Comparison of ENCODE assay signal across 8 mouse cellular contexts in the genomic region with DNA sequence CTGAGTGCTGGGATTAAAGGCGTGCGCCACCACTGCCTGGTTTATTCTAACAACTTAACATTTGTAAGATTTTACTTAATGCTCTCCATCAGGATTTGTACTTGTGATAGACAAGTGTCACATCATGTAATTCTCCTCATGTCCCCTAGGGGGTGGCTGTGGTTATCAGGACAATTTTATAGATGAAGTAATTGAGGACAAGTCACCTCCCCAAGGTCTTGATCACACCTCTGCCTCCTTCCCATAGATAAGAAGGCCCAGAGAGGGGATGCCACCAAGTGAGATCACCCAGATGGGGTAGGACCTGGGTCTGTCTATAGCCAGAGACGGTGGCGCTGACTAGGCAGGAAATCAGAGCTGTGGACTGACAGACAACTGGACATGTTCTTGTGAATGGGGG. TPM values are rescaled to one million over a fixed set of nuclear protein-coding genes. Genes with fewer than 3 reads are reported as not detected.
DNase-seq lines count a peak whose midpoint lies in the region; ATAC-seq and TF ChIP-seq lines count a peak whose summit lies in the region.

No protein-coding gene starts in this region.

- H3K4me3 ChIP-seq in forebrain, embryonic 14.5 days (ENCODE audit: low read depth, low read length) = no peak overlapping the region
- H3K4me3 ChIP-seq in forebrain, embryonic 13.5 days = no peak overlapping the region
- no peak overlapping the region for H3K4me3 ChIP-seq in lung, embryonic 14.5 days (ENCODE audit: low read depth, low read length)
- no peak overlapping the region for H3K4me3 ChIP-seq in lung, adult 2 months (replicated peaks; ENCODE audit: extremely low read depth, low read depth, low read length)

- H3K9ac ChIP-seq in forebrain, embryonic 14.5 days (ENCODE audit: low read length) = no peak overlapping the region
- H3K9ac ChIP-seq in forebrain, embryonic 13.5 days = no peak overlapping the region
- H3K9ac ChIP-seq in lung, embryonic 14.5 days = no peak overlapping the region

- DNase-seq in forebrain, embryonic 14.5 days (ENCODE audit: low spot score) = peak; percentile 32
- peak; percentile 32 for DNase-seq in lung, embryonic 14.5 days
- DNase-seq in lung, adult 2 months = no peak
- DNase-seq in brain, embryonic 14.5 days (ENCODE audit: low read depth) = no peak
- DNase-seq in adrenal gland, postnatal 4 days (ENCODE audit: low spot score in 2 of 2) = no peak
- no peak for DNase-seq in adrenal gland, adult 2 months

- 91% methylated on average over 4 of the region's 4 CpGs for WGBS in forebrain, embryonic 14.5 days
- WGBS in forebrain, embryonic 13.5 days = 88% methylated on average over 4 of the region's 4 CpGs
- WGBS in lung, embryonic 14.5 days = 64% methylated on average over 4 of the region's 4 CpGs
- 67% methylated on average over 4 of the region's 4 CpGs for WGBS in lung, adult 2 months

- H3K4me2 ChIP-seq in forebrain, embryonic 14.5 days (ENCODE audit: low read length) = no peak overlapping the region
- H3K4me2 ChIP-seq in forebrain, embryonic 13.5 days = no peak overlapping the region
- H3K4me2 ChIP-seq in lung, embryonic 14.5 days = no peak overlapping the region

- peak; percentile 59 for TF ChIP-seq CTCF in lung, embryonic 14.5 days (IDR thresholded peaks at IDR 0.05; ENCODE audit: low read depth)
- no peak for TF ChIP-seq CTCF in lung, adult 2 months (IDR thresholded peaks at IDR 0.05; ENCODE audit: insufficient read depth, low read length)
- TF ChIP-seq CTCF in brain, embryonic 14.5 days (IDR thresholded peaks at IDR 0.05; ENCODE audit: borderline replicate concordance, extremely low read depth, insufficient read depth, insufficient read length) = peak; percentile 17; the same call in 1 of the 2 replicates

- no peak for TF ChIP-seq POLR2A in lung, adult 2 months (IDR thresholded peaks at IDR 0.05; ENCODE audit: borderline replicate concordance, extremely low read depth, low read depth, low read length)
- no peak for TF ChIP-seq POLR2A in brain, embryonic 14.5 days (IDR thresholded peaks at IDR 0.05; ENCODE audit: borderline replicate concordance, extremely low read depth, insufficient read depth, insufficient read length, poor library complexity, severe bottlenecking)

- H3K4me1 ChIP-seq in forebrain, embryonic 14.5 days (ENCODE audit: control insufficient read depth, insufficient read depth, low read length) = no peaks in the 10 kb centered on the region
- H3K4me1 ChIP-seq in forebrain, embryonic 13.5 days = no peaks in the 10 kb centered on the region
- no peaks in the 10 kb centered on the region for H3K4me1 ChIP-seq in lung, embryonic 14.5 days (ENCODE audit: insufficient read depth)
- H3K4me1 ChIP-seq in lung, adult 2 months (ENCODE audit: control insufficient read depth, insufficient read depth, low read length) = no peaks in the 10 kb centered on the region

- ATAC-seq in forebrain, embryonic 14.5 days = no peak
- no peak for ATAC-seq in forebrain, embryonic 13.5 days
- peak; percentile 41; the same call in 1 of the 2 replicates for ATAC-seq in lung, embryonic 14.5 days (ENCODE audit: insufficient read depth)
- 0 out of 2 replicates have a peak, but pooled peaks have one; percentile 31 for ATAC-seq in neutrophil, adult 5-6 weeks (ENCODE audit: extremely low read depth, insufficient number of reproducible peaks, low FRiP score, poor library complexity, severe bottlenecking)

- H3K27ac ChIP-seq in forebrain, embryonic 14.5 days (ENCODE audit: low read depth, low read length) = no peak overlapping the region
- H3K27ac ChIP-seq in forebrain, embryonic 13.5 days = no peak overlapping the region
- H3K27ac ChIP-seq in lung, embryonic 14.5 days (ENCODE audit: low read depth) = no peak overlapping the region

- H3K36me3 ChIP-seq in forebrain, embryonic 14.5 days (ENCODE audit: control insufficient read depth, insufficient read depth, low read length) = peaks cover 66% of the 10 kb centered on the region
- peaks cover 83% of the 10 kb centered on the region for H3K36me3 ChIP-seq in forebrain, embryonic 13.5 days (ENCODE audit: poor library complexity, severe bottlenecking)
- H3K36me3 ChIP-seq in lung, embryonic 14.5 days (ENCODE audit: insufficient read depth) = no peaks in the 10 kb centered on the region

- no peaks in the 10 kb centered on the region for H3K27me3 ChIP-seq in forebrain, embryonic 14.5 days (replicated peaks; ENCODE audit: control insufficient read depth, insufficient read depth, low read length)
- H3K27me3 ChIP-seq in forebrain, embryonic 13.5 days = no peaks in the 10 kb centered on the region
- no peaks in the 10 kb centered on the region for H3K27me3 ChIP-seq in lung, embryonic 14.5 days (ENCODE audit: insufficient read depth, low read length)

- H3K9me3 ChIP-seq in forebrain, embryonic 14.5 days (replicated peaks; ENCODE audit: control insufficient read depth, low read length) = no peaks in the 10 kb centered on the region
- H3K9me3 ChIP-seq in forebrain, embryonic 13.5 days (replicated peaks) = no peaks in the 10 kb centered on the region
- H3K9me3 ChIP-seq in lung, embryonic 14.5 days (ENCODE audit: low read depth, low read length) = no peaks in the 10 kb centered on the region

RNA-seq across cellular contexts. Expression of a gene that starts 8.8 kb away (rescaled TPM):
- polyA plus RNA-seq in forebrain, embryonic 14.5 days (2014; fragmentation: Nextera tagmentation; extraction: Ambion mirVana) = 29.3 and 38.7 TPM in 2 replicates
- polyA plus RNA-seq in forebrain, embryonic 13.5 days (2015; fragmentation: Nextera tagmentation; extraction: Ambion mirVana) = 35.6 and 39.2 TPM in 2 replicates
- polyA plus RNA-seq in lung, embryonic 14.5 days (2014; fragmentation: Nextera tagmentation; extraction: Ambion mirVana) = 47.5 and 49.2 TPM in 2 replicates
- 49.6 and 56.3 TPM in 2 replicates for polyA plus RNA-seq in lung, adult 2 months (2012; rRNA removed)
- 51.2 and 74.5 TPM in 2 replicates for polyA plus RNA-seq in brain, embryonic 14.5 days (2012; rRNA removed)
- total RNA-seq in neutrophil, adult 5-6 weeks (2017) = 37.2 and 41.9 TPM in 2 replicates
- total RNA-seq in adrenal gland, postnatal 4 days (2021) = 100 to 1,000 TPM in 1 of 2 experiments, 10 to 100 TPM in 1; 96.9 to 112 TPM
- 100 to 1,000 TPM in 1 of 2 experiments, 10 to 100 TPM in 1; 93.7 to 129 TPM for total RNA-seq in adrenal gland, adult 2 months (2021)
- 101 and 134 TPM in 2 replicates for polyA plus RNA-seq in adrenal gland, adult 2 months (2012; rRNA removed)

RNA-seq across cellular contexts. Expression of a gene that starts 21.6 kb away (rescaled TPM):
- polyA plus RNA-seq in forebrain, embryonic 14.5 days (2014; fragmentation: Nextera tagmentation; extraction: Ambion mirVana) = 63.4 and 73.8 TPM in 2 replicates
- 50.3 and 59.3 TPM in 2 replicates for polyA plus RNA-seq in forebrain, embryonic 13.5 days (2015; fragmentation: Nextera tagmentation; extraction: Ambion mirVana)
- polyA plus RNA-seq in lung, embryonic 14.5 days (2014; fragmentation: Nextera tagmentation; extraction: Ambion mirVana) = 52.8 and 57.4 TPM in 2 replicates
- 15.2 and 16.4 TPM in 2 replicates for polyA plus RNA-seq in lung, adult 2 months (2012; rRNA removed)
- polyA plus RNA-seq in brain, embryonic 14.5 days (2012; rRNA removed) = 45.7 and 50.1 TPM in 2 replicates
- total RNA-seq in neutrophil, adult 5-6 weeks (2017) = 18.9 and 22.6 TPM in 2 replicates
- 10 to 100 TPM; 40.0 to 47.3 TPM for total RNA-seq in adrenal gland, postnatal 4 days (2021)
- 10 to 100 TPM; 42.0 to 57.2 TPM for total RNA-seq in adrenal gland, adult 2 months (2021)
- 21.3 and 22.5 TPM in 2 replicates for polyA plus RNA-seq in adrenal gland, adult 2 months (2012; rRNA removed)

RNA-seq across cellular contexts. Expression of a gene that starts 29.8 kb away (rescaled TPM):
- polyA plus RNA-seq in forebrain, embryonic 14.5 days (2014; fragmentation: Nextera tagmentation; extraction: Ambion mirVana) = 89.0 and 98.0 TPM in 2 replicates
- polyA plus RNA-seq in forebrain, embryonic 13.5 days (2015; fragmentation: Nextera tagmentation; extraction: Ambion mirVana) = 91.7 and 110 TPM in 2 replicates
- 799 and 855 TPM in 2 replicates for polyA plus RNA-seq in lung, embryonic 14.5 days (2014; fragmentation: Nextera tagmentation; extraction: Ambion mirVana)
- 250 and 251 TPM in 2 replicates for polyA plus RNA-seq in lung, adult 2 months (2012; rRNA removed)
- 168 and 194 TPM in 2 replicates for polyA plus RNA-seq in brain, embryonic 14.5 days (2012; rRNA removed)
- total RNA-seq in neutrophil, adult 5-6 weeks (2017) = 31.7 and 43.2 TPM in 2 replicates
- 100 to 1,000 TPM; 382 to 438 TPM for total RNA-seq in adrenal gland, postnatal 4 days (2021)
- 100 to 1,000 TPM; 386 to 613 TPM for total RNA-seq in adrenal gland, adult 2 months (2021)
- polyA plus RNA-seq in adrenal gland, adult 2 months (2012; rRNA removed) = 341 and 382 TPM in 2 replicates

RNA-seq across cellular contexts. Expression of a gene that starts 42.6 kb away (rescaled TPM):
- 101 and 109 TPM in 2 replicates for polyA plus RNA-seq in forebrain, embryonic 14.5 days (2014; fragmentation: Nextera tagmentation; extraction: Ambion mirVana)
- polyA plus RNA-seq in forebrain, embryonic 13.5 days (2015; fragmentation: Nextera tagmentation; extraction: Ambion mirVana) = 54.4 and 55.5 TPM in 2 replicates
- 17.9 and 21.9 TPM in 2 replicates for polyA plus RNA-seq in lung, embryonic 14.5 days (2014; fragmentation: Nextera tagmentation; extraction: Ambion mirVana)
- polyA plus RNA-seq in lung, adult 2 months (2012; rRNA removed) = 3.5 and 4.2 TPM in 2 replicates
- 124 and 153 TPM in 2 replicates for polyA plus RNA-seq in brain, embryonic 14.5 days (2012; rRNA removed)
- total RNA-seq in neutrophil, adult 5-6 weeks (2017) = 2.1 and 3.7 TPM in 2 replicates
- 1 to 10 TPM; 9.8 to 9.9 TPM for total RNA-seq in adrenal gland, postnatal 4 days (2021)
- 1 to 10 TPM; 2.4 to 5.7 TPM for total RNA-seq in adrenal gland, adult 2 months (2021)
- 18.8 and 30.1 TPM in 2 replicates for polyA plus RNA-seq in adrenal gland, adult 2 months (2012; rRNA removed)

RNA-seq across cellular contexts. Expression of a gene that starts 56.8 kb away (rescaled TPM):
- 4.2 and 5.8 TPM in 2 replicates for polyA plus RNA-seq in forebrain, embryonic 14.5 days (2014; fragmentation: Nextera tagmentation; extraction: Ambion mirVana)
- 3.7 and 5.4 TPM in 2 replicates for polyA plus RNA-seq in forebrain, embryonic 13.5 days (2015; fragmentation: Nextera tagmentation; extraction: Ambion mirVana)
- polyA plus RNA-seq in lung, embryonic 14.5 days (2014; fragmentation: Nextera tagmentation; extraction: Ambion mirVana) = 43.5 and 43.9 TPM in 2 replicates
- polyA plus RNA-seq in lung, adult 2 months (2012; rRNA removed) = 77.8 and 92.6 TPM in 2 replicates
- 13.6 and 14.3 TPM in 2 replicates for polyA plus RNA-seq in brain, embryonic 14.5 days (2012; rRNA removed)
- 31.8 and 39.0 TPM in 2 replicates for total RNA-seq in neutrophil, adult 5-6 weeks (2017)
- total RNA-seq in adrenal gland, postnatal 4 days (2021) = 10 to 100 TPM; 25.3 to 26.0 TPM
- total RNA-seq in adrenal gland, adult 2 months (2021) = 10 to 100 TPM in 1 of 2 experiments, 1 to 10 TPM in 1; 4.6 to 11.0 TPM
- polyA plus RNA-seq in adrenal gland, adult 2 months (2012; rRNA removed) = 54.1 and 60.0 TPM in 2 replicates

Comparison
In these comparisons a context has a peak if more than half of its experiments do, and no peak if none do; other contexts are left out.
1. DNase-seq: peak in forebrain, embryonic 14.5 days (single experiment) and lung, embryonic 14.5 days (single experiment); none in lung, adult 2 months (single experiment), brain, embryonic 14.5 days (single experiment), adrenal gland, postnatal 4 days (0 of 2) and adrenal gland, adult 2 months (single experiment).
2. ATAC-seq: peak in lung, embryonic 14.5 days (single experiment) and neutrophil, adult 5-6 weeks (single experiment); none in forebrain, embryonic 14.5 days (single experiment) and forebrain, embryonic 13.5 days (single experiment).